Mouse (Mus musculus): ENCODE measurements around the gene Pigo. TPM values are rescaled to one million over a fixed set of nuclear protein-coding genes. Genes with fewer than 3 reads are reported as not detected.
"Not testable (repeated sequence)": the region's sequence is repeated elsewhere in the genome, so short reads cannot be mapped to it uniquely, and the experiment has no call there.

The Pigo gene
- polyA plus RNA-seq, 1 experiment from 2014 or later = 23.9 TPM

- Histone ChIP-seq H3K27ac (replicated peaks) (peak overlapping the region; percentile 99), H3K36me3 (peaks cover 12% of the 10 kb centered on the region), H3K4me2 (replicated peaks) (peak overlapping the region; percentile 61), H3K4me1 (peaks cover 27% of the 10 kb centered on the region), H3K27me3 (no peaks in the 10 kb centered on the region), H3K4me3 (replicated peaks) (peak overlapping the region; percentile 94), H3K9me3 (replicated peaks) (no peaks in the 10 kb centered on the region), H3K9ac (peak overlapping the region; percentile 98)
- WGBS = under 1% methylated on average over 49 of the region's 51 CpGs
- peak; percentile 78 for ATAC-seq (ENCODE audit: insufficient number of reproducible peaks, low FRiP score, low TSS enrichment, low read depth)
Measured at GRCm38 (mm10) chr4:42999451-43000140, 26.0 kb downstream of the Pigo start.

- no peak overlapping the region for H3K27ac ChIP-seq (replicated peaks)
- H3K9ac ChIP-seq = peak overlapping the region; percentile 98; the same call in 1 of the 2 replicates
- peaks cover 27% of the 10 kb centered on the region for H3K4me1 ChIP-seq
- peaks cover 28% of the 10 kb centered on the region for H3K36me3 ChIP-seq
- WGBS = 48% methylated on average over 2 of the region's 2 CpGs
- no peaks in the 10 kb centered on the region for H3K27me3 ChIP-seq
- H3K4me2 ChIP-seq (replicated peaks) = peak overlapping the region; percentile 61
- peak overlapping the region; percentile 94 for H3K4me3 ChIP-seq (replicated peaks)
- H3K9me3 ChIP-seq (replicated peaks) = no peaks in the 10 kb centered on the region
- ATAC-seq (ENCODE audit: insufficient number of reproducible peaks, low FRiP score, low TSS enrichment, low read depth) = no peak
Measured at GRCm38 (mm10) chr4:42998022-42998421, 27.6 kb downstream of the Pigo start.

DNA sequence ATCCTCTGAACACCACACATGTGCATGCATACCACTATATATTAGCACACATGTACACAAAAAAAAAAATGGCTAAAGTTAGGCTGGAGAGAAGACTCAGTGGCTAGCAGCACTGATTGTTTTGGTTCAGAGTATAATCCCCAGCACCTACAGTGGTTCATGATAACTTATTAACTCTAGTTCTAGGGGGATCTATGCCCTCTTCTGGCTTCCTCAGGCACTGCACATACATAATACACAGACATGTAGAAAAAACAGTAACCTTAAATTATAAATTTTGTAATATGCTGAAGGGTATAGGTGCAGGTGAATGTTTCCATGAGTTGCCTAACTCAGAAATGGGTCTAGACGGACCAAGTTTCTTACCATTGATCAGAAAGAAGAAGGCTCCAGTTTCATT is 37.3 kb downstream of the Pigo start:
- H3K4me2 ChIP-seq (replicated peaks) = no peak overlapping the region
- H3K27me3 ChIP-seq = no peaks in the 10 kb centered on the region
- H3K4me1 ChIP-seq = no peaks in the 10 kb centered on the region
- no peaks in the 10 kb centered on the region for H3K9me3 ChIP-seq (replicated peaks)
- no peak overlapping the region for H3K4me3 ChIP-seq (replicated peaks)
- no peak overlapping the region for H3K9ac ChIP-seq
- peaks cover 95% of the 10 kb centered on the region for H3K36me3 ChIP-seq
- H3K27ac ChIP-seq (replicated peaks) = no peak overlapping the region
- WGBS = 75% methylated on average over 1 of the region's 1 CpGs
- ATAC-seq (ENCODE audit: insufficient number of reproducible peaks, low FRiP score, low TSS enrichment, low read depth) = no peak

DNA sequence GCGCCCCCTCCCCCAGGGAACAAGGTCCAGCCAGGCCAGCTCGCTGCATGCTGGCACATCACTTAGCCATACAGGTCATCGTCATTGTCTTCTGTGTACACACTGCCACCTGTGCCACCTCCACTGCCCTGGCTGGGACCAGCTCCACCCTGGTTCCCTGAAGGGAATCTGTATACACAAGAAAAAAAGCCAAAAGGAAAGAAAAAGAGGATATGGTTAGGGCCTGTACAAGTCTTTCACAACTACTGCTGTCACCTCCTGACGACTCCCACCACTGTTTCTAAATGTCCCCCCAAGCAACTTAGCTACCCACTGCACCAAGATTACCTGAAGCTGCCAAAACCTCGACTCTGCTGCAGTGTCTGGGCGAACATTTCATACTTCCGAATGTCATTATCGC is 45.2 kb downstream of the Pigo start:
- H3K27ac ChIP-seq (replicated peaks); H3K4me1 ChIP-seq; H3K9ac ChIP-seq; H3K9me3 ChIP-seq (replicated peaks); H3K4me2 ChIP-seq (replicated peaks); H3K27me3 ChIP-seq; H3K4me3 ChIP-seq (replicated peaks); ATAC-seq (ENCODE audit: insufficient number of reproducible peaks, low FRiP score, low TSS enrichment, low read depth): not testable (repeated sequence)
- WGBS = 83% methylated on average over 8 of the region's 8 CpGs
- peaks cover 59% of the 10 kb centered on the region for H3K36me3 ChIP-seq

GRCm38 (mm10) chr4:42978062-42978461 is 47.6 kb downstream of the Pigo start:
- no peak for ATAC-seq (ENCODE audit: insufficient number of reproducible peaks, low FRiP score, low TSS enrichment, low read depth)
- Histone ChIP-seq H3K4me2 (replicated peaks) (no peak overlapping the region), H3K36me3 (peaks cover 35% of the 10 kb centered on the region), H3K9me3 (replicated peaks) (no peaks in the 10 kb centered on the region), H3K27ac (replicated peaks) (no peak overlapping the region), H3K4me1 (no peaks in the 10 kb centered on the region), H3K9ac (no peak overlapping the region), H3K4me3 (replicated peaks) (no peak overlapping the region), H3K27me3 (no peaks in the 10 kb centered on the region)
- 91% methylated on average over 4 of the region's 4 CpGs for WGBS

- WGBS = 78% methylated on average over 5 of the region's 5 CpGs
- Histone ChIP-seq H3K27me3 (no peaks in the 10 kb centered on the region), H3K4me1 (no peaks in the 10 kb centered on the region), H3K4me3 (replicated peaks) (no peak overlapping the region), H3K4me2 (replicated peaks) (no peak overlapping the region), H3K27ac (replicated peaks) (no peak overlapping the region), H3K9ac (no peak overlapping the region), H3K9me3 (replicated peaks) (no peaks in the 10 kb centered on the region), H3K36me3 (peaks cover 6% of the 10 kb centered on the region)
- no peak for ATAC-seq (ENCODE audit: insufficient number of reproducible peaks, low FRiP score, low TSS enrichment, low read depth)
Measured at GRCm38 (mm10) chr4:42973868-42974267, 51.8 kb downstream of the Pigo start.

DNA sequence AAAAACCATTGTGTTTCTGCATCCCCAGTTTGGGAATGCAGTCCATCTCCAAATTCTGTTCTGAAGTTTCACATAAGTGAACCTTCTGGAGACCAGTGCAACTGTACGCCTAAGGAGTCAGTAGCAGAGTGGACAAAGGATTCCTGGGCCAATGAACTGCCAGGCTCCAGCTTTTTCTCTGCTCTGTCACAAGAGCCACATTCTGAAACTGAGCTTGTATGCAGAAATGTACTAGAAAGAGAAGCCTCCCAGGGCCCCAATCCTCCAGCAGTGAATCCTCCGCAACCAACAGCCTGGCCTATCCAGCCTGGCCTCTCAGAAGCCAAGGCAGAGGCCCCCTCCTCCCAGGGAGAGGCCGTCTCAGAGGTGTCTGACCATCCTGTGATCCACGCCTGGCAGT is 52.7 kb downstream of the Pigo start:
- ATAC-seq (ENCODE audit: insufficient number of reproducible peaks, low FRiP score, low TSS enrichment, low read depth) = no peak
- H3K27me3 ChIP-seq = no peaks in the 10 kb centered on the region
- 72% methylated on average over 4 of the region's 4 CpGs for WGBS
- H3K36me3 ChIP-seq = no peaks in the 10 kb centered on the region; the same call in 1 of the 2 replicates
- no peaks in the 10 kb centered on the region for H3K4me1 ChIP-seq
- no peak overlapping the region for H3K4me2 ChIP-seq (replicated peaks)
- no peak overlapping the region for H3K27ac ChIP-seq (replicated peaks)
- no peak overlapping the region for H3K4me3 ChIP-seq (replicated peaks)
- no peak overlapping the region for H3K9ac ChIP-seq
- H3K9me3 ChIP-seq (replicated peaks) = no peaks in the 10 kb centered on the region

DNA sequence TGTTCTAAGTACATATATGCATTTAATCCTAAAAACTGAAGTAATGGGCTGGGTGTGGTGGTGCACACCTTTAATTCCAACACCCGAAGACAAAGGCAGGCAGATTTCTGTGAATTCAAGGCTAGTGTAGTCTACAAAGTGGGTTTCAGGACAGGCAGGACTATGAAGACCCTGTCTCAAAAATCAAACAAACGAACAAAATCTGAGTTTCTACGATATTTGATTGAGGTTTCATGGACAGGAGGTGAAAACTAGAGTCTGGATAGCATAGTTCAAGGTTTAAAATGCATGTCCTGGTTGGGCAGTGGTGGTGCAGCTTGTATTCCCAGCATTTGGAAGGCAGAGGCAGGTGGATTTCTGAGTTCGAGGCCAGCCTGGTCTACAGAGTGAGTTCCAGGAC is 56.3 kb downstream of the Pigo start, which contains the start of gene 1700022I11Rik:
TSS of gene 1700022I11Rik (plus strand) at position 301 of the 400 bp plus-strand sequence.
- ATAC-seq (ENCODE audit: insufficient number of reproducible peaks, low FRiP score, low TSS enrichment, low read depth) = no peak

More for the DNA sequence above, 56.3 kb downstream of the Pigo start, which contains the start of gene 1700022I11Rik:
- no peak within 1 kb of the TSS for H3K27ac ChIP-seq (replicated peaks)
- no peak within 1 kb of the TSS for H3K4me3 ChIP-seq (replicated peaks)
- no peak within 1 kb of the TSS for H3K4me2 ChIP-seq (replicated peaks)
- no peaks in the 10 kb centered on the region for H3K9me3 ChIP-seq (replicated peaks)
- H3K36me3 ChIP-seq = no peaks in the 10 kb centered on the region
- no peak within 1 kb of the TSS for H3K9ac ChIP-seq
- peaks cover 7% of the 10 kb centered on the region; the same call in 1 of the 2 replicates for H3K4me1 ChIP-seq
- H3K27me3 ChIP-seq = no peaks in the 10 kb centered on the region; the same call in 1 of the 2 replicates
- 88% methylated on average over 4 of the region's 4 CpGs for WGBS

Other genes starting within 250 kb of the Pigo start
- not detected in 2 replicates for gene Fam205a1, start 171.9 kb downstream of the Pigo start, polyA plus RNA-seq (2015; fragmentation: Nextera tagmentation; extraction: Ambion mirVana)
- 0.08 and 0.11 TPM in 2 replicates for gene Gm12394, start 169.0 kb downstream of the Pigo start, polyA plus RNA-seq (2015; fragmentation: Nextera tagmentation; extraction: Ambion mirVana)
- 0.36 and 0.46 TPM in 2 replicates for gene Fam205c, start 151.6 kb downstream of the Pigo start, polyA plus RNA-seq (2015; fragmentation: Nextera tagmentation; extraction: Ambion mirVana)
- 2.0 and 2.8 TPM in 2 replicates for gene Phf24, start 109.2 kb downstream of the Pigo start, polyA plus RNA-seq (2015; fragmentation: Nextera tagmentation; extraction: Ambion mirVana)
- gene Dnajb5, start 76.0 kb downstream of the Pigo start, polyA plus RNA-seq (2015; fragmentation: Nextera tagmentation; extraction: Ambion mirVana) = 10.4 and 11.6 TPM in 2 replicates
- 0.24 and 1.6 TPM in 2 replicates for gene 1700022I11Rik, start 56.2 kb downstream of the Pigo start, polyA plus RNA-seq (2015; fragmentation: Nextera tagmentation; extraction: Ambion mirVana)
- 478 and 494 TPM in 2 replicates for gene Vcp, start 25.3 kb downstream of the Pigo start, polyA plus RNA-seq (2015; fragmentation: Nextera tagmentation; extraction: Ambion mirVana)
- gene Fancg, start 15.3 kb downstream of the Pigo start, polyA plus RNA-seq (2015; fragmentation: Nextera tagmentation; extraction: Ambion mirVana) = 19.8 and 22.3 TPM in 2 replicates
- gene Stoml2, start 5.9 kb upstream of the Pigo start, polyA plus RNA-seq (2015; fragmentation: Nextera tagmentation; extraction: Ambion mirVana) = 294 and 307 TPM in 2 replicates
- gene Fam214b, start 20.4 kb upstream of the Pigo start, polyA plus RNA-seq (2015; fragmentation: Nextera tagmentation; extraction: Ambion mirVana) = 16.9 and 17.2 TPM in 2 replicates
- gene Unc13b, start 33.1 kb upstream of the Pigo start, polyA plus RNA-seq (2015; fragmentation: Nextera tagmentation; extraction: Ambion mirVana) = 4.9 and 6.3 TPM in 2 replicates
- 0.42 and 0.63 TPM in 2 replicates for gene Atp8b5, start 241.3 kb upstream of the Pigo start, polyA plus RNA-seq (2015; fragmentation: Nextera tagmentation; extraction: Ambion mirVana)

Measured in embryonic facial prominence, embryonic 15.5 days (tissue).